Mouse (Mus musculus): ENCODE measurements at regions not wholly inside any gene's neighbourhood (a gene's known extent, or its start where the extent isn't known, plus 50 kb on each side); places are given as distances from the start of the nearest gene placed in this dataset.

DNA sequence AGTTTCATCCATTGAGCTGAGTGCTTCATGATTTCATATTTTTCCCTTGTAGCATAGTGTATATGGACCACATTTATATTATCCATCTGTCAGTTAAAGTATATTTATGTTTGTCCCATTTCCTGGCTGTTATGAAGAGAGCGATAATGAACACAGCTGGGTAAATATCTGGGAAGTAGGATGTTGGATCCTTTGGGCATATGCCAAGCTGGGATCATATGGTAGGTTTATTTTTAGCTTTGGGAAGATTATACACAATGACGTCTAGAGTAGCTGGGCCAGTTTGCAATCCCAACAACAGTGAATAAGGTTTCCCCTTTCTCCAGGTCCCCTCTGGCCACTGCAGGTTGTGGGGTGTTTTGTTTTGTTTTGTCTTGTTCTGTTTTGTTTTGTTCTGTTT lies 164.5 kb downstream of the Gm765 start:
- intact Hi-C loops (cut with DNase I): no loop called here
- DNase-seq: no peak

DNA sequence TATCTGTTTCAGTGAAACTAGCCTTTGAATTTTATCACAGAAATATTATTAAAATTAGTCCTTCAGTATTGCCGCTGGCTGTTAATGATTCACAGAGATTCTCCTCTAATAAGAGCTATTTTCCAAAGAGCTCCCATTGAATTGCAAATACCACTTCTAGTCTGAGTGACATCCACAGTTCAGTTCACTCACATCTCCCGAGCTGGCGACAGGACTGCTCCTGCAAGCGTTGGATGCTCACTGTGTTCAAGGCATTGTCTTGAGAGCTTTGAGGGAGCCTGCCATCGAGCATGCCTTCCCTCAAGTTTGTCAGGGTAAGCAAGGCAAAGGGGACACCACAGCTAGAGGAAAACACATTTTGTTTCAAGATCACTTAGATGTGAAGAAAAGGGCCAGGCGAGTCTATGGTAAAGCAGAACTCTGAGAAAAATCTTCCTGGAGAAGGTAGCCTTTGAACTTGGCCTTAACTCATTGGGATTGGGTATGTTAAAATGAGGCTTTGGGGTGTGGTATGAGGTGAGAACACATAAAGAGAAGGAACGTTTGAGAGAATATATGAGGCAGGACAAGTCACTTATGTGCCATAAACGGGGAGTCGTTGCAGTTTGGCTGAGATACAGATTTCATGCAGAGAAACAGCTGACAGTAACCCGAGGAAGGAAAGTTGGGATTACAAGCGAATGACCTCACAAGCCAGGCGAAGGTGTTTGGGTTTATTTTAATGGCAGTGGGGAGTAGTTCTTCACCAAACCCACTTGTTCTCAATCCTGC lies 193.3 kb downstream of the Gm765 start:
- intact Hi-C loops (cut with DNase I): no loop called here

DNA sequence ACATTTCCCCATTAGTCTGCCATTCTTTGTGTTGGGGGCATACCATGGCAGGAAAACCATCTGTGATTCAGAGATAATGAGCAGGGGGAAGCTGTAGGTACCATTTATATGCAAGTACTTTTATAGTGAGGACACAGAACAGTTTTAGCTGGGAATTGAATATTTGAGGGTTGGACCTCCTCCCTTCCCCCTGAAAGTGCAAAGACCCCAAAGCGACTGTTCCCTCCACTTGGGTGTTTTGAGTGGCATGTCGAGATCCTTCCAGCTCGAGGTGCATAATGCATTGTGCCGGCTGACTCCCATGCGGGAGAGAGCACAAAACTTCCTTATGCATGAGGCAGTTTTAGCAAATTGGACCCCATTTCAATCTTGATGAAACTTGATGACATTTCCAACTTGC lies 194.7 kb downstream of the Gm765 start:
- intact Hi-C loops (cut with DNase I): no loop called here
- DNase-seq: no peak

More for the DNA sequence above, 193.3 kb downstream of the Gm765 start:
- DNase-seq: no peak

DNA sequence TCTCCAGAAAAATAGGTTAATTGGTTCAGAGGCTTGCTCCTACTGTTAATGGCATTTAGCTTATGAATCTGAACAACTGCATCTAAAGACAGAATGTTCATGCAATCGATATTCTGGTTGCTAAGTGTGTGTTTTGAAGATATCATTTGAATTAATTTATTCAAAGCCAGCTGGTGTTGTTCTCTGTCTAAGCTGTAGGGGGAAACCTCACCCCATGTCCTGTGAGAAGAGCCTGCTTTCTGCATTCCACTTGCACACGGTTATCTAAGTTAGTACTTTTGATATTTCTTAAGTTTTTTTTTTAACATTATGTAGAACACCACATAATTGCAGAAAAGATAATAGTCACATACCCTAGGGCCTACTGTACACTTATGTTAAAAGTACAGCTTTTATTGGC lies 209.6 kb downstream of the Gm765 start:
- intact Hi-C loops (cut with DNase I): loop anchor here (10.0 kb wide), 2 partner anchors 392 to 1472 kb away; no protein-coding TSS in a partner anchor
- DNase-seq: no peak

DNA sequence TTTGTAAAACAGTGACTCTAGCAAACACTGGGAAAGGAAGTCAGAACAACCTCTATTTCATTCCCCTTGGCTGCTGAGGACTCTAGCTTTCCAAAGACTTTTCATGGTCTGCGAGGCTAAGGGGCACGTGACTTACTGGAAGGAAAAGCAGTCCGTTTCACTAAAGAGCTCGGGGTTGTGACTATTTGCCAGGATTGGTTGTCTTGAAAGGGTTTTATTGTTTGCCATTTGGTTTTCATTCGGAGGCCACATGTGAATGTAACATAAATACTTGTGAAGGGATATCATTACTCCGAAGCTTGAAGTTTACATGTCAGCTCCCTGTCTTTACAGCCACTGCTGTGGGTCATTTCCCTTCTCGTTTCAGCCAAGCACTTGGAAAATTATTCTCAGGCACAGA lies 217.1 kb downstream of the Gm765 start:
- DNase-seq: no peak
- intact Hi-C loops (cut with DNase I): no loop called here

DNA sequence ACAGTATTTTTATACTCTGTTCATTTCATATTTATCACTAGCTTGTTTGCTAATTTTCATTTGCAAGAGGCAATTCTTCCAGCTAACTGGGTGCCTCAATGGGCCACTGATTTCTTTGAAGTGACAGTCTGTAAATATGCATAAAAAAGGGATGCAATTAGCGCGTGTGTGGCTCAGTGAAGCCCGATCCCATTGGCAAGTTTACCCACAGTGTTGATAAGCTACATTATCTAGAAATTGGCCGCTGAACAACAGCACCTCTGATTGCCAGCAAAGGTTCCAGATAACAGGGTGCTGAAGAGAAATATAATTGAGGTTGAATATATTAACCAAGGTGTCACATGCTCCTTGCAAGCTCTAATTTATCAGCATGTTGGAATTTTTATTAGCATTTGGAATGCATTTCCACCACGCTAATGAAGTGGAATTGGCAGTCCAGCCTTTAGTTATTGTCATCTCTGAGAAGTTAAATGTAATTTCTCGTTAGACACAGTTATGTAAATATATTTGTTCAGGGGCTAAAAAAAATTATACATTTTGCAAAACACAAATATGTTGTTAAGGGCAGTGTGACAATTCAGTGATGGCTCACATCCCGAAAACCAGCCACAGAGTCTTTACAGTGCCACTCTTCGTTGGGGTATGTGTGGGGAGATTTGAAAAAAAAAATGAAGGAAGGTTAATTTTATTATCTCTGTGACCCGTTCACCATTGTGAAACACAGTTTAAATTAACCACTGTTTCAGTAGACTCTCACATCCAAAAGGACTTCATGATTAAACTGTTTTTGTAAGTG lies 224.0 kb downstream of the Gm765 start:
- intact Hi-C loops (cut with DNase I): no loop called here
- DNase-seq: no peak

DNA sequence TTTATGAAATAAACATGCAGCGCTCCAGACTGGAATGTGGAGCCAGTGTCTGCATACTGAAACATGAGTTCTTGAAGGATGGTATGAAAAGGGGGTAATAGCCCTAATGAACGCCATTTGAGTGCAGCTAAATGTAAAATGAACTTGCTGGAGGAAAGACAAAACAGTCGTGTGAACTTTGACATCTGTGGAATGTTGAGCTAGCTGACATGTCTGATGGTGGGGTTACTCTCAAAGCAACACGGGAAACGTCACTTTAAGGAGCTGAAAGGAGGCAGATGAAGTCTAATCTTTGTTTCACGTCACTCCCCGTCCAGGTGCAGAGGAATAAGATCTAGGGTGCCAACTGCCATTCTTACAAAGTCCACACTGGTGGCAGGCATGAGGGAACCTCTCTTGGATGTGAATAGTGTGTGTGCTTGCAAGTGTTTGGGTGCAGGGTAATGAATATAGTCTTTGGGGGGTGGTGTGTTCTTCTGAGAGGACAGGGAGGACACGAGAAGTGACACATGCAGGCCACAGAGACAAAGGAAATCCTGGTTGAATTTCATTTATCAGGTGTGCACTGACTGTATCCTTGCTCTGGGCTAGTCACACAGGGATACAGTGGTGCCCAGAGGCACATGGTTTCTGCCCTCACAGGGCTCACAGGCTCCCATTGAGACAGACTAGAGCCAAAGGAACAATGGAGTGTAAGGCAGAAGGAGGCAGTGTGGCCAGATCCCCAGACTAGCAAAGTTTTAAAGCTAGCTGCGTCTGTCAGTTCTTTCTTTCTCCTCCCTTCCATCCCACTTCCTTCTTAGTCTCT lies 228.0 kb downstream of the Gm765 start:
- peak in 1 of 2 experiments; percentile 2 for DNase-seq
- intact Hi-C loops (cut with DNase I): no loop called here

DNA sequence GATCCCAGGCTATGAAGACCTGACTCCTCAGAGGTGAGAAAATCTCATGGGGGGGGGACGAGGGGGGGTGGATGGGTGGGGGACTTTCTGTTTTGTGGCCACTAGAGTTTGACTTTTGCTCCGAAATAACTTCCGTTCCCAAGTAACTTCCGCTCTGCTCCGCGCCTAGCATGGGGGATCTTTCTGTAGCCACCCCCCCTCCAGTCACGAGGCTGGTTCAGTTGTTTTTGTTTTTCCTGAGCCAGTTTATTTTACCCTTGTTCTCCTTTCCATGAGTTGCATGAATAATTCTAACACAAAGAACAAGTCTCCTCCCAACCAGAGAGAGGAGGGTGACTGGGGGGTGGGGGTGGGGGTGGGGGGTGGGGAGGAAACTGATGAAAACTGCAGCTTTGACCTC lies 228.8 kb downstream of the Gm765 start:
- intact Hi-C loops (cut with DNase I): no loop called here
- no peak for DNase-seq

DNA sequence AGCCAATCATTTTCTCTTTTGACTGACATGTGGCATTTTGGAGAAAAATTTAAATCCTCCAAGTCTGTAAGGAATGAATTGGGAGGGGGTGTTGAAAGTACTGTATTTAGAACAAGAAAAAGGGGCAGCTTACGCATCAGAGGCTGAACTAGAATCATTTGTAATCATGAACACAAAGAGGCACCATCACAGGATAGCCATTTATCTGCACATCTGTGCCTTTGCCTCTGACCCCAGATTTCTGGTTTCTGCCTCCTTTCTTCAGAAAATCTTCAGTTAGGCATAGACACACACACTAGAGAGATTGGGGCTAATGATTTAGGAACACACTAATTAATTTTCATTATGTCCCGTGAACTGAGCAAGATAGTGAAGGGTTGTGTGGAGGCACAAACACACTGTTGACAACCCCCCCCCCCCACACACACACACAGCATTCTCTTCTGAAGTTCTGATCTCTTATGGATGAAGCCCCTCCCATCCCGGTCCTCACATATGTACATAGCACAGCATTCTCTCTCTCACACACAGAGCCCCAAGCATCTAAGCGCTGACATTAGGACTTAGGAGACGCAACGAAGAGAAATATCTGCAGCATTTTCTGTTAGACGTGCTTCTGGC lies 229.9 kb downstream of the Gm765 start:
- DNase-seq: no peak
- intact Hi-C loops (cut with DNase I): no loop called here

DNA sequence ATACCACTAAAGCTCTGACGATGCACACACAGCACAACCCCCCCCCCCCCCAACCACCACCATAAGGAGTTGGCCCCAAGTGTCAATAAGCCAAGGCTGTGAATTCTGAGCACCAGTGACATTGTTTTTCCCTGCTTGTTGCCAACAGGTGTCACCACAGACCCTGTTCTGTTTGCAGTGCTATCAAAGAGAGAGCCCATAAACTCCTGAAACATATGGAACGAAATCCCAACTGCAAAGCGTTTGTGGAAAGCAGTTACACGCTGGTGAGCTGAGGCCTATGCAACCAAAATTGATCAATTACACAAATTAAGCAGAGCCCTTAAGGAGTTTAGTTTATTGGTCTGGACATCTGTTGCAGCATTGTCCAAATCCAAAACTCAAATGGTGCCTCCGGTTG lies 235.4 kb downstream of the Gm765 start:
- intact Hi-C loops (cut with DNase I): no loop called here
- no peak for DNase-seq

DNA sequence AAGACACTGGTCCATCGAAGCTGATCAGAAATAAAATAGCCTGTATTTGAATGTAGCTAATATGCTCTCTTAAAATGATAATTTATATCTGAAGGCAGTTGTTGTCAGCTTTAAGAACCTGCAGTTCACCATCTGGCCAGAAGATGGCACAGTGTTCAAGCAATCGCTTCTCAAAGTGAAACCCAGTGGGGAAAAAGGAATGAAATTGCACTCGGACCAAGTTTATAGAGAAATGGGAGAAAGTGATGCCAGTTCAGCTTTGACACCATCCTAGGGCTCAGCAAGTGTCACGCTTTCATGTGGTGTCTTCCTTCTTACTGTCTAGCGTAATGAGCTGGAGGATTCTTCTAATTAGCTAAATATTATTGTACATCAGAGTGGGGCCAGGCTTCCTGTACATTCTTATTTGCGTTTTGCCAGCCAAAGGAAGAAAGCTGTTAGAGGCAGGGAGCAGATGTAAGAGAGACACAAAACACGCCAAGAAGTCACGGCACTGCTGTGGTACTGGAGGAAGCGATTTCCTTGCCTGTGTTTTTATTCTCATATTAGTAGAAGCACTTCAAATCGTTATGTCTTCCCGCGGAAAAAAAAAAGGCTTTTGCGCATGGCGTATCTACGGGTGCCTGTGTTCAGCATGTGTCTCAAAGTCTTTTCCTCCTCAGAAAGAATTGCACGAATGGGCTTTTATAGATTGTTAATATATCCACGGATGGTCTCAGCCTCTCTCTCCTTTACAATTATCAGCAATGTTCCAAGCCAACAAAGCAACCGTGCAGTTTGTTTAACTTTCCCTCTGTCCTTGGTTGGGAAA lies 237.1 kb downstream of the Gm765 start:
- intact Hi-C loops (cut with DNase I): loop anchor here (1.0 to 2.0 kb wide), 2 partner anchors 277 to 1495 kb away; no protein-coding TSS in a partner anchor
- peak; percentile 80 to 86 for DNase-seq

DNA sequence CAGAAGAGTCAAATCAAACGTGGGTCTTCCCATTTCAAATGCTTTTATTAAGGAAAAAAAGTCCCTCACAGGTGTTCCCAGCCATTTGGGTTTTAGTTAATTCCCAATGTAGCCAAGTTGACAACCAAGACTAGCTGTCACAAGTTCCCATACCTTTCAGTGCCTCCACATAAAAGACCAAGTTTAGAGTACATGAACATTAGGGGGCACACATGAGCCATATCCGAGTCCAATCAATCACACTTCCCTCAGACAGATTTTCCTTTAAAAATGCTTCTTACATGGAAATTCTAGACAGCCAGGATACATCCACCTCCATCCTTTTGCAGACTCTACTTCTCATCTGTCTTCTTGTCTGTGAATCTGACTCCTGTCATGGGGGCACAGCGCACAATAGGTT lies 238.1 kb downstream of the Gm765 start:
- no peak for DNase-seq
- intact Hi-C loops (cut with DNase I): loop anchor here (2.0 to 5.0 kb wide), 2 partner anchors 168 to 278 kb away; no protein-coding TSS in a partner anchor

DNA sequence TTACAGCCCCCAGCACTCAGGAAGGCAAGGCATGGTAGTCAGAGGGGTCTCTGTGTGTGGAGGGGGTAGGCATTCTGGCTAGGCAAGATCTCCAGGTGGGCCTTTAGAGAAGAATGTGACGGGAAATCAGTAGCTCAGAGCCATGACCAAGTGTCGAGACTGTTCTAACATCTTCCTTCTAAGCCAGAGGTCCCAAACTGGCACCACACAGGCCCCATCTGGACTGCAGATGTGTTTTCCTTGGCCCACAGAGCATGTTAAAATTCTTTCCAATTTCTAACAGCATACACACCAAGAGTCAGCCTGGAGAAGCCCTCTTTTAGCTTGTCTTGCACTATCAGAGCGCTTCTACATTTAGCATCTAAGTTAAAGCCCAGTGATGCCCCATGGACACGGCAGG lies 241.5 kb downstream of the Gm765 start:
- intact Hi-C loops (cut with DNase I): loop anchor here (5.0 kb wide), 1 partner anchor 171 kb away; no protein-coding TSS in a partner anchor
- no peak for DNase-seq

DNA sequence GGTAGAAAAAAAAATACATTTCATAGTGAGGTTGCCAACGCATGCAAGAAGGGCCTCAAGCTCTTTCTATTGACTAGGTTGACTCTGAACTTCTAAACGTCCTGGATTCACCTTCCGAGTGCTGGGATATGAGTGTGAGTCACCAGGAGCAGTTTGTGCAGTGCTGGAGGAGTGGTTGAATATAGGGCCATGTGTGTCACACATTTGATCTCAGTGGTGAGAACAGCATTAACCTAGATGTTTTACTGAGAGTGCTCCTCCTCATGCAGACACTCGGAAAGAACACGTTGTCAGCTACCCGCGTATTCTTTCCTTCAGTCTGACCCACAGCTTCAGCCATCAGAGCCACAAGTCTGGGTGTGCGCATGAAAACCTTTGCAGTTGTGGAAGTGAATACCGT lies 243.4 kb downstream of the Gm765 start:
- no peak for DNase-seq
- intact Hi-C loops (cut with DNase I): no loop called here

DNA sequence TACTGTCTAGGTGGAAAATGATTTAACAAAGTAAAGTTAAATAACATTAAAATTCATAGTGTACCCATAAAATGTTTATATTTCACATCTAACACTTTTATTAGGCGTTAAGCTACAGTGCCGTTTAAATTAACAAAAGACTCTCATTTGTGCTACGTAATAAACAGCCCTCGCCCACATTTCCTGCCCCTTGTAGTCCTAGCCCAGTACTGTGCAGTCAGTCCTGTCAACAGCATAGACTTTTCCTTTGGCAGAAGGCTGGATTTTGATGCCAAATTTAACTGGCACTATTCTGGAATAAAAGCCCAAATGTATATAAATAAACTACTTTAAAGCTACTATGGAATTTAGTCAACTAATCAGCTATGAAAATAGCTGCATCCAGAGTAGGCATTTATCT lies 247.3 kb downstream of the Gm765 start:
- intact Hi-C loops (cut with DNase I): no loop called here
- no peak for DNase-seq

DNA sequence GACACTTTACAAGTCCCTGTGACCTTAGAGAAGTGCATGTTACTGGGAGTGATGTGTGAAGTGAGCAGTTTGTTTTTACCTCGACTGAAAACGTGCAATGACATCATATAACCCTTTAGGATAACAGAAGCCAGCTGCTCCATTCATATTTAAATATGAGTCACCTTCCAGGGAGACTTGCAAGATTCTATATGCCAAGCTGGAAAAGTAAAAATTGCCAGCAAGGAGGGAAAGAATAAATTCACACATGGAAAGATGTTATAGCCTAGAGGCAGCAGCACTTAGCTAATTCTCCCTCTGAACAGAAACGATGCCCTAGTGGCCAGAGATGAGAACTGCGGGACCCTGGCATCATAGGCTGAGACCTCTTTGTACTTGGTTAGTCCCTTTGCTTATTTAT lies 253.4 kb downstream of the Gm765 start:
- intact Hi-C loops (cut with DNase I): no loop called here
- DNase-seq: peak in 1 of 2 experiments; percentile 17

DNA sequence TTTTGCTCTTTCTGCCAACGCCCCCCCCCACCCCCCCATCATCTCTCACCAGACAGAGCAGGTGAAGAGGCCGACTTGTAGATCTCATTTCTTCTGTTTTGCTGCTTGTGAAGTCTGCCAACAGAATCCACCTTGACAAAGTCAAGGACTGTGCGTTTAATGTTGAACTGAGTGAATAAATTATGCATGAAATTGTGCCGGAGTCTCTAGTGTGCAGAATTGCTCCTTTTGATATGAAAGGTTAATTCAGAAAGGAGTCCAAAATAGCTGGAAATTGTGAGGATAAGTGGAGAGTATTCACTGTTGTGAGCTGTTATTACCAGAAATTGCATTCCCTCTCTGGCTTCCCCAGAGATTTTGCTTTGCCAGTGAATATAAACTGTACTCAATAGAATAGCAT lies 262.5 kb downstream of the Gm765 start:
- intact Hi-C loops (cut with DNase I): no loop called here
- no peak for DNase-seq
